Mouse (Mus musculus): Measurements from ENCODE around the gene Soat1.
"Not testable (repeated sequence)": the region's sequence is repeated elsewhere in the genome, so short reads cannot be mapped to it uniquely, and the experiment has no call there.

Soat1 gene

DNA sequence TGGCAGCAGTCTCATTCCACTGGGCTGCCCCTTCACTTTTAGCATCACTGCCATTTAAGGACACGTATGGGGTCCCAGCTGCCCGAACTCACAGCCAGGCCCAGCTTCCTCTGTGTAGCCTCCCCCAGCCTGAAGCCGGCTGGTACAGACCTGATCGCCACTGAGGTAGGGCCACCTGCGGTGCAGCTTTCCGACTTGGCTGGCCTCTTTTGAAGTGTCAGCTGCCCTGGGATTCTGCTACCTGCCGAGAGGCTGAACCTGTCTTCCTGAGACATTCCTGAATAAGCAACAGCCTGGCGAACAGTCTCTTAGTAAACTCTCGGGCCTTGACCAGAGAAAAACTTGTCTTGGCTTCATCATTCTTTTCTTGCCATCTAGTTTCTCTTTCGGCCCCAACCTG, 70.9 kb downstream of the Soat1 start:
- TF ChIP-seq CTCF (conservative IDR thresholded peaks at IDR 0.05; ENCODE audit: low read length) (no peak), NANOG (IDR thresholded peaks at IDR 0.05; ENCODE audit: borderline replicate concordance, low read length) (no peak), POU5F1 (IDR thresholded peaks at IDR 0.05; ENCODE audit: borderline replicate concordance, low read length) (no peak)
- peaks cover 18% of the 10 kb centered on the region for H3K4me1 ChIP-seq (replicated peaks; ENCODE audit: low read depth, low read length)
- peak overlapping the region; percentile 46; the same call in 1 of the 2 replicates for H3K4me3 ChIP-seq (replicated peaks; ENCODE audit: low read length)
- H3K9me3 ChIP-seq (ENCODE audit: low read length) = peaks cover 33% of the 10 kb centered on the region
- H3K36me3 ChIP-seq (ENCODE audit: insufficient read depth, low read length) = no peaks in the 10 kb centered on the region
- H3K27me3 ChIP-seq (ENCODE audit: insufficient read depth, low read length) = no peaks in the 10 kb centered on the region

GRCm38 (mm10) chr1:156402491-156402890, 71.6 kb downstream of the Soat1 start:
- Histone ChIP-seq H3K4me3 (replicated peaks; ENCODE audit: low read length) (no peak overlapping the region), H3K27me3 (ENCODE audit: insufficient read depth, low read length) (no peaks in the 10 kb centered on the region), H3K4me1 (replicated peaks; ENCODE audit: low read depth, low read length) (peaks cover 18% of the 10 kb centered on the region), H3K9me3 (ENCODE audit: low read length) (peaks cover 33% of the 10 kb centered on the region), H3K36me3 (ENCODE audit: insufficient read depth, low read length) (no peaks in the 10 kb centered on the region)
- no peak for TF ChIP-seq POU5F1 (IDR thresholded peaks at IDR 0.05; ENCODE audit: borderline replicate concordance, low read length)
- TF ChIP-seq NANOG (IDR thresholded peaks at IDR 0.05; ENCODE audit: borderline replicate concordance, low read length) = no peak
- TF ChIP-seq CTCF (conservative IDR thresholded peaks at IDR 0.05; ENCODE audit: low read length) = no peak

DNA sequence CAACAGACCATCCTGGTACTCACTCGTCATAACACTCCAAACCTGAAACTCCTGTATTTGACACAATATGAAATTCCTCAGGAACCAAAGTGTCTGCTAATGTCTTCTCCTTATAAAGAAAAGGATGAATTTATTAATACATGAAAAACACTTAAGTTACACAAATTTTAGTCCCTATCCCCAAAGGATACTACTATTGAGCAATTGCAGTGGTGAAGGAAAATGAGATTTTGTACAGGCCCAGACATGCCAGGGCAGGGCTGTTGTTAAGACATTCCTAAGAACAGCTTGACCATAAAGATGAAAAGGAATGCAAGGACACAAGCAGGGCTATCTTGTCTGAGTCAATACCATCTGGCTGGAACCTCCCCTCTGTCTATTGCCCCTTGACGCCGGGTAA, 74.0 kb downstream of the Soat1 start:
- H3K4me3 ChIP-seq (replicated peaks; ENCODE audit: low read length); H3K36me3 ChIP-seq (ENCODE audit: insufficient read depth, low read length): not testable (repeated sequence)

GRCm38 (mm10) chr1:156393148-156393547, 81.0 kb downstream of the Soat1 start:
- Histone ChIP-seq H3K27me3 (ENCODE audit: insufficient read depth, low read length) (no peaks in the 10 kb centered on the region), H3K36me3 (ENCODE audit: insufficient read depth, low read length) (no peaks in the 10 kb centered on the region), H3K9me3 (ENCODE audit: low read length) (no peaks in the 10 kb centered on the region), H3K4me1 (replicated peaks; ENCODE audit: low read depth, low read length) (peaks cover 19% of the 10 kb centered on the region), H3K4me3 (replicated peaks; ENCODE audit: low read length) (no peak overlapping the region)
- TF ChIP-seq CTCF (conservative IDR thresholded peaks at IDR 0.05; ENCODE audit: low read length) (no peak), POU5F1 (IDR thresholded peaks at IDR 0.05; ENCODE audit: borderline replicate concordance, low read length) (no peak), NANOG (IDR thresholded peaks at IDR 0.05; ENCODE audit: borderline replicate concordance, low read length) (no peak)

More for the DNA sequence above, 74.0 kb downstream of the Soat1 start:
- Histone ChIP-seq H3K4me1 (replicated peaks; ENCODE audit: low read depth, low read length) (peaks cover 18% of the 10 kb centered on the region), H3K9me3 (ENCODE audit: low read length) (peaks cover 19% of the 10 kb centered on the region)
- H3K27me3 ChIP-seq (ENCODE audit: insufficient read depth, low read length) = not testable (repeated sequence)

DNA sequence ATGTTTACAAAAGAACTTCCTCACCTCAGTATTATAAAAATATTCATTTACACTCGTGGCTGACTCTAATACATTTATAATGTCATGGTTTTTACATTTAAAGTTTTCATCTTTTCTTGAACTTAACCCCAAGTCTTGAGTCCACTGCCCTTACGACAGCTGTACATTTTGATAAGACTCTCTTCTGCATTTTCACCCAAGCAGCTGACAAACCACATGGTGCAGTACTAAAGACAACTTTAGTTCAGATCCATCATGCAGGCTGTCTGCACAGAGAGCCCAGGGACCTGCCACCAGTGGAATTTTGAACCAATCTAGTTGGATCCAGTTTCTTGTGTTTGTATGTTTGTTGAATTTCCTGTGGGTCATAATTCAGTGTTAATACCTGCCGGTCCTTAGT, 87.3 kb downstream of the Soat1 start:
- Histone ChIP-seq H3K9me3 (ENCODE audit: low read length) (no peaks in the 10 kb centered on the region), H3K36me3 (ENCODE audit: insufficient read depth, low read length) (no peaks in the 10 kb centered on the region), H3K4me3 (replicated peaks; ENCODE audit: low read length) (no peak overlapping the region), H3K4me1 (replicated peaks; ENCODE audit: low read depth, low read length) (no peaks in the 10 kb centered on the region; the same call in 1 of the 2 replicates), H3K27me3 (ENCODE audit: insufficient read depth, low read length) (0 out of 2 replicates have a peak, but pooled peaks cover 3% of the 10 kb centered on the region)
- no peak for TF ChIP-seq NANOG (IDR thresholded peaks at IDR 0.05; ENCODE audit: borderline replicate concordance, low read length)
- no peak for TF ChIP-seq POU5F1 (IDR thresholded peaks at IDR 0.05; ENCODE audit: borderline replicate concordance, low read length)
- TF ChIP-seq CTCF (conservative IDR thresholded peaks at IDR 0.05; ENCODE audit: low read length) = no peak

DNA sequence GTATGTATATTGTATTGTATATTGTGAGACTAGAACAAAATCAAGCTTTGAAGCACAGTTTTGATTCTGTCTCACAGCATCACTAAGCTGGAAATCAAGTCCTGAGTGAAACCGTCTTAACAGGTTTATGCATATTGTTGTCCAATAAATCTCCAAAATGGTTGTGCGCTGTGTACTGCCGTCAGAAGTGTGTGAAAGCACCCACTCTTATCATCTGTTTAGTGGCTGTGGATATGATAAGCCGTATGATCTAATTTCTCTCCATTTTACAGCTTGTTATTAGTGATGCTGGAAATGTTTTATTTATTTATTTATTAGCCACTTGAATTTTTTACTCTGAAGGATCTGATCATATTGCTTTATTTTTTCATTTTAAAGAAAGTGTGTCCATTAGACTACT, 87.9 kb downstream of the Soat1 start:
- Histone ChIP-seq H3K36me3 (ENCODE audit: insufficient read depth, low read length) (no peaks in the 10 kb centered on the region), H3K27me3 (ENCODE audit: insufficient read depth, low read length) (0 out of 2 replicates have a peak, but pooled peaks cover 3% of the 10 kb centered on the region), H3K9me3 (ENCODE audit: low read length) (no peaks in the 10 kb centered on the region)

DNA sequence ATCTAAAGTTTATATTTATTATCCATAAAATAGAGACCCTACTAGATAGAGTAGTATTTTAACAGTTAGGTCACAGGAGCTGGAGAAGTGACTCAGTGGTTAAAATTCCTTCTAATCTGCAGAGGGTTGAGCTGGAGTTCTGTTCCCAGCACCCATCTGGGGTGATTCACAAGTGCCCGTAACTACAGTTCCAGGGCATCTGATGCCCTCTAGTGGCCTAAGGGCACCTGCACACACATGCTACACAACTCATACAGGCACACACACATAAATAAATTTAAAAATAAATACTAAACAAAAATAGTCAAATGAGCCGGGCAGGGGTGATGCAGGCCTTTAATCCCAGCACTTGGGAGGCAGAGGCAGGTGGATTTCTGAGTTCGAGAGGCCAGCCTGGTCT, 92.9 kb downstream of the Soat1 start:
- peak; percentile 61 for TF ChIP-seq CTCF (conservative IDR thresholded peaks at IDR 0.05; ENCODE audit: low read length)
- no peak for TF ChIP-seq NANOG (IDR thresholded peaks at IDR 0.05; ENCODE audit: borderline replicate concordance, low read length)
- H3K9me3 ChIP-seq (ENCODE audit: low read length) = no peaks in the 10 kb centered on the region
- H3K4me3 ChIP-seq (replicated peaks; ENCODE audit: low read length) = no peak overlapping the region
- 0 out of 2 replicates have a peak, but pooled peaks cover 3% of the 10 kb centered on the region for H3K27me3 ChIP-seq (ENCODE audit: insufficient read depth, low read length)
- H3K4me1 ChIP-seq (replicated peaks; ENCODE audit: low read depth, low read length) = no peaks in the 10 kb centered on the region
- H3K36me3 ChIP-seq (ENCODE audit: insufficient read depth, low read length) = no peaks in the 10 kb centered on the region

More for the DNA sequence above, 87.9 kb downstream of the Soat1 start:
- no peak overlapping the region for H3K4me3 ChIP-seq (replicated peaks; ENCODE audit: low read length)
- H3K4me1 ChIP-seq (replicated peaks; ENCODE audit: low read depth, low read length) = no peaks in the 10 kb centered on the region
- TF ChIP-seq CTCF (conservative IDR thresholded peaks at IDR 0.05; ENCODE audit: low read length) (no peak), POU5F1 (IDR thresholded peaks at IDR 0.05; ENCODE audit: borderline replicate concordance, low read length) (no peak), NANOG (IDR thresholded peaks at IDR 0.05; ENCODE audit: borderline replicate concordance, low read length) (no peak)

Data from E14TG2a.4 (cell line).